Mouse (Mus musculus) testis, postnatal 10 days (tissue): Measurements from ENCODE around the gene Lin28b.

Experiments used
- DNase-seq: peaks from one replicate; pipeline ENCODE4 v3.0.0; 2021; ENCODE audit warnings: low spot score

The Lin28b gene

GRCm38 (mm10) chr10:45485761-45486602 is at the start of gene Lin28b:
Gene Lin28b (minus strand): TSS chr10:45486395.
- peak; percentile 54 for DNase-seq

- DNase-seq, result no peak
Measured at GRCm38 (mm10) chr10:45511764-45512163, 25.6 kb upstream of the Lin28b start.

GRCm38 (mm10) chr10:45510662-45511061 is 24.5 kb upstream of the Lin28b start:
- DNase-seq, result no peak

- no peak for DNase-seq
Measured at GRCm38 (mm10) chr10:45500259-45500658, 14.1 kb upstream of the Lin28b start.

GRCm38 (mm10) chr10:45486603-45486946 is 380 bp upstream of the Lin28b start:
- DNase-seq, result no peak

- DNase-seq, result no peak
Measured at GRCm38 (mm10) chr10:45485226-45485760, 902 bp downstream of the Lin28b start.

GRCm38 (mm10) chr10:45483210-45483609 is 3.0 kb downstream of the Lin28b start:
- DNase-seq, result no peak

- peak; percentile 41 for DNase-seq
Measured at GRCm38 (mm10) chr10:45473663-45474333, 12.4 kb downstream of the Lin28b start.

GRCm38 (mm10) chr10:45473143-45473484 is 13.1 kb downstream of the Lin28b start:
- DNase-seq, result no peak

GRCm38 (mm10) chr10:45472431-45473142 is 13.6 kb downstream of the Lin28b start:
- no peak for DNase-seq

- DNase-seq, result no peak
Measured at GRCm38 (mm10) chr10:45471321-45471720, 14.9 kb downstream of the Lin28b start.

GRCm38 (mm10) chr10:45470079-45470739 is 16.0 kb downstream of the Lin28b start:
- DNase-seq, result no peak

GRCm38 (mm10) chr10:45469027-45469996 is 16.9 kb downstream of the Lin28b start:
- no peak for DNase-seq

- no peak for DNase-seq
Measured at GRCm38 (mm10) chr10:45468180-45468915, 17.8 kb downstream of the Lin28b start.

- no peak for DNase-seq
Measured at GRCm38 (mm10) chr10:45458637-45459036, 27.6 kb downstream of the Lin28b start.

- DNase-seq, result no peak
Measured at GRCm38 (mm10) chr10:45458074-45458473, 28.1 kb downstream of the Lin28b start.

GRCm38 (mm10) chr10:45446625-45447024 is 39.6 kb downstream of the Lin28b start:
- DNase-seq, result no peak

- DNase-seq, result no peak
Measured at GRCm38 (mm10) chr10:45446215-45446614, 40.0 kb downstream of the Lin28b start.

GRCm38 (mm10) chr10:45422372-45422771 is 63.8 kb downstream of the Lin28b start:
- no peak for DNase-seq

GRCm38 (mm10) chr10:45412144-45412543 is 74.1 kb downstream of the Lin28b start:
- no peak for DNase-seq
